Mouse (Mus musculus) forebrain, postnatal 0 days (tissue): ENCODE measurements at regions not wholly inside any gene's neighbourhood (a gene's known extent, or its start where the extent isn't known, plus 50 kb on each side); places are given as distances from the start of the nearest gene placed in this dataset.
"Not testable (repeated sequence)": the region's sequence is repeated elsewhere in the genome, so short reads cannot be mapped to it uniquely, and the experiment has no call there.

Experiments used
- ATAC-seq: fragments of 200-750 bp; cut with Nextera tagmentation; 2 replicates; pipeline ENCODE4 v1.8.0; 2017; ENCODE audit warnings: mild to moderate bottlenecking, moderate library complexity
- DNase-seq: peaks from one replicate; pipeline ENCODE4 v3.0.0-alpha.2; 2015
- H3K27ac ChIP-seq: fragments of 300-500 bp; sonication (generic); 2 replicates; pipeline ENCODE4 v1.5.1; 2014; ENCODE audit warnings: low read depth, mild to moderate bottlenecking, antibody characterized with exemption, low read length, moderate library complexity, mixed read lengths
- H3K27me3 ChIP-seq: fragments of 300-500 bp; sonication (generic); 2 replicates; pipeline ENCODE4 v1.6.1; 2014; ENCODE audit warnings: mild to moderate bottlenecking, low read length, mixed read lengths; ENCODE audit not compliant: insufficient read depth
- H3K36me3 ChIP-seq: fragments of 300-500 bp; sonication (generic); 2 replicates; pipeline ENCODE4 v1.6.1; 2014; ENCODE audit warnings: mild to moderate bottlenecking, moderate library complexity; ENCODE audit not compliant: insufficient read depth
- H3K4me1 ChIP-seq: fragments of 300-500 bp; sonication (generic); 2 replicates; pipeline ENCODE4 v1.6.1; 2014; ENCODE audit warnings: antibody characterized with exemption; ENCODE audit not compliant: insufficient read depth
- H3K4me2 ChIP-seq: fragments of 300-500 bp; sonication (generic); 2 replicates; pipeline ENCODE4 v1.6.1; 2014; ENCODE audit warnings: low read depth, mild to moderate bottlenecking, moderate library complexity
- H3K4me3 ChIP-seq: fragments of 300-500 bp; sonication (generic); 2 replicates; pipeline ENCODE4 v1.5.1; 2014; ENCODE audit warnings: low read depth, low read length, mixed read lengths
- H3K9ac ChIP-seq: fragments of 300-500 bp; sonication (generic); 2 replicates; pipeline ENCODE4 v1.6.1; 2014; ENCODE audit warnings: mild to moderate bottlenecking
- H3K9me3 ChIP-seq: fragments of 300-500 bp; sonication (generic); 2 replicates; pipeline ENCODE4 v1.6.1; 2016; ENCODE audit warnings: low read length
- CTCF ChIP-seq: sonication (generic); IDR thresholded peaks from 2 replicates; pipeline ENCODE4 v1.5.1; 2016; ENCODE audit warnings: antibody characterized with exemption, control low read depth, low read depth
- WGBS: fragments of 180-500 bp; shearing (Covaris S2); extraction: QIAGEN DNeasy Blood & Tissue Kit; methylation state at CpG from one replicate; pipeline ENCODE4 v1.1.7; 2014; 5-methylcytosine and 5-hydroxymethylcytosine counted together

- ATAC-seq, result no peak
- Histone ChIP-seq H3K27ac (no peak overlapping the region), H3K36me3 (no peaks in the 10 kb centered on the region), H3K4me3 (no peak overlapping the region), H3K9me3 (no peaks in the 10 kb centered on the region), H3K9ac (no peak overlapping the region), H3K4me2 (no peak overlapping the region), H3K4me1 (peaks cover 8% of the 10 kb centered on the region; the same call in 1 of the 2 replicates), H3K27me3 (no peaks in the 10 kb centered on the region)
- WGBS, result 19% methylated on average over 2 of the region's 2 CpGs
- DNase-seq, result no peak
- no peak for TF ChIP-seq CTCF
Measured at GRCm38 (mm10) chr2:85280580-85280979, 58.5 kb downstream of the Olfr987 start.

GRCm38 (mm10) chr2:85278128-85278527 is 61.0 kb downstream of the Olfr987 start:
- H3K4me3 ChIP-seq, result no peak overlapping the region
- DNase-seq (no peak), ATAC-seq (no peak)
- no peaks in the 10 kb centered on the region for H3K9me3 ChIP-seq
- no peaks in the 10 kb centered on the region for H3K4me1 ChIP-seq
- no peak overlapping the region for H3K4me2 ChIP-seq
- H3K27me3 ChIP-seq, result no peaks in the 10 kb centered on the region
- TF ChIP-seq CTCF, result no peak
- H3K9ac ChIP-seq, result no peak overlapping the region
- no peaks in the 10 kb centered on the region for H3K36me3 ChIP-seq
- 79% methylated on average over 3 of the region's 3 CpGs for WGBS
- H3K27ac ChIP-seq, result no peak overlapping the region

- Histone ChIP-seq H3K27me3 (no peaks in the 10 kb centered on the region), H3K4me1 (no peaks in the 10 kb centered on the region), H3K4me2 (no peak overlapping the region), H3K27ac (no peak overlapping the region), H3K9ac (no peak overlapping the region), H3K9me3 (no peaks in the 10 kb centered on the region), H3K36me3 (no peaks in the 10 kb centered on the region), H3K4me3 (no peak overlapping the region)
- ATAC-seq, result no peak
- 94% methylated on average over 1 of the region's 1 CpGs for WGBS
- TF ChIP-seq CTCF, result no peak
- DNase-seq, result no peak
Measured at GRCm38 (mm10) chr2:85277433-85277832, 61.7 kb downstream of the Olfr987 start.

- WGBS, result 89% methylated on average over 14 of the region's 14 CpGs
- H3K36me3 ChIP-seq, DNase-seq, ATAC-seq, H3K9ac ChIP-seq, H3K9me3 ChIP-seq, H3K4me1 ChIP-seq, H3K4me2 ChIP-seq, H3K27me3 ChIP-seq, H3K4me3 ChIP-seq, H3K27ac ChIP-seq: not testable (repeated sequence)
Measured at GRCm38 (mm10) chr2:85266813-85267212, 69.8 kb upstream of the Lrrc55 start.

GRCm38 (mm10) chr2:85265667-85266066 is 68.7 kb upstream of the Lrrc55 start:
- DNase-seq (no peak), ATAC-seq (no peak)
- H3K4me2 ChIP-seq, result no peak overlapping the region
- no peak for TF ChIP-seq CTCF
- no peaks in the 10 kb centered on the region for H3K36me3 ChIP-seq
- no peak overlapping the region for H3K27ac ChIP-seq
- H3K27me3 ChIP-seq, result no peaks in the 10 kb centered on the region
- H3K4me3 ChIP-seq, result no peak overlapping the region
- no peaks in the 10 kb centered on the region for H3K4me1 ChIP-seq
- no peak overlapping the region for H3K9ac ChIP-seq
- no peaks in the 10 kb centered on the region for H3K9me3 ChIP-seq

- Histone ChIP-seq H3K9ac (no peak overlapping the region), H3K4me2 (no peak overlapping the region), H3K27ac (no peak overlapping the region), H3K4me3 (no peak overlapping the region), H3K9me3 (no peaks in the 10 kb centered on the region), H3K36me3 (no peaks in the 10 kb centered on the region), H3K27me3 (no peaks in the 10 kb centered on the region), H3K4me1 (no peaks in the 10 kb centered on the region)
- ATAC-seq (no peak), DNase-seq (no peak)
- WGBS, result 58% methylated on average over 2 of the region's 2 CpGs
- TF ChIP-seq CTCF, result no peak
Measured at GRCm38 (mm10) chr2:85265037-85265524, 68.1 kb upstream of the Lrrc55 start.

- WGBS, result 87% methylated on average over 3 of the region's 3 CpGs
- no peak for TF ChIP-seq CTCF
- Histone ChIP-seq H3K9ac (no peak overlapping the region), H3K27me3 (no peaks in the 10 kb centered on the region), H3K4me3 (no peak overlapping the region), H3K27ac (no peak overlapping the region), H3K9me3 (no peaks in the 10 kb centered on the region), H3K4me2 (no peak overlapping the region), H3K4me1 (no peaks in the 10 kb centered on the region), H3K36me3 (no peaks in the 10 kb centered on the region)
- ATAC-seq (no peak), DNase-seq (no peak)
Measured at GRCm38 (mm10) chr2:85257356-85257755, 60.4 kb upstream of the Lrrc55 start.

GRCm38 (mm10) chr2:85255610-85256009 is 58.6 kb upstream of the Lrrc55 start:
- DNase-seq (no peak), ATAC-seq (no peak)
- H3K27me3 ChIP-seq, result no peaks in the 10 kb centered on the region
- 89% methylated on average over 2 of the region's 2 CpGs for WGBS
- H3K9ac ChIP-seq, result no peak overlapping the region
- TF ChIP-seq CTCF, result no peak
- H3K4me1 ChIP-seq, result no peaks in the 10 kb centered on the region
- no peak overlapping the region for H3K4me2 ChIP-seq
- H3K9me3 ChIP-seq, result no peaks in the 10 kb centered on the region
- no peak overlapping the region for H3K4me3 ChIP-seq
- H3K27ac ChIP-seq, result no peak overlapping the region
- H3K36me3 ChIP-seq, result no peaks in the 10 kb centered on the region
